Mouse (Mus musculus): ENCODE results near the gene Ppp2r5c. TPM values are rescaled to one million over a fixed set of nuclear protein-coding genes. Genes with fewer than 3 reads are reported as not detected.

Gene Ppp2r5c
- polyA plus RNA-seq, 1 experiment from 2014 or later: 148 TPM

GRCm38 (mm10) chr12:110540273-110540672 lies 93.4 kb downstream of the Ppp2r5c start:
- Histone ChIP-seq H3K9me3 (replicated peaks) (no peaks in the 10 kb centered on the region), H3K27me3 (ENCODE audit: low read depth, poor library complexity, severe bottlenecking) (no peaks in the 10 kb centered on the region), H3K27ac (no peak overlapping the region), H3K4me3 (no peak overlapping the region), H3K4me1 (peaks cover 10% of the 10 kb centered on the region), H3K36me3 (peaks cover 14% of the 10 kb centered on the region)
- 88% methylated on average over 8 of the region's 8 CpGs for WGBS
- no peak for DNase-seq (ENCODE audit: low spot score)

GRCm38 (mm10) chr12:110541001-110541400 lies 94.1 kb downstream of the Ppp2r5c start:
- no peak for DNase-seq (ENCODE audit: low spot score)
- Histone ChIP-seq H3K27ac (no peak overlapping the region), H3K27me3 (ENCODE audit: low read depth, poor library complexity, severe bottlenecking) (no peaks in the 10 kb centered on the region), H3K36me3 (peaks cover 19% of the 10 kb centered on the region), H3K4me3 (no peak overlapping the region), H3K4me1 (peaks cover 10% of the 10 kb centered on the region), H3K9me3 (replicated peaks) (no peaks in the 10 kb centered on the region)
- WGBS: 92% methylated on average over 8 of the region's 8 CpGs

- Histone ChIP-seq H3K36me3 (peaks cover 25% of the 10 kb centered on the region), H3K27ac (no peak overlapping the region), H3K27me3 (ENCODE audit: low read depth, poor library complexity, severe bottlenecking) (no peaks in the 10 kb centered on the region), H3K4me3 (no peak overlapping the region), H3K4me1 (peaks cover 10% of the 10 kb centered on the region), H3K9me3 (replicated peaks) (no peaks in the 10 kb centered on the region)
- DNase-seq (ENCODE audit: low spot score): no peak
- 85% methylated on average over 5 of the region's 5 CpGs for WGBS
Measured at GRCm38 (mm10) chr12:110541528-110541927, 94.6 kb downstream of the Ppp2r5c start.

GRCm38 (mm10) chr12:110545040-110545701 lies 98.3 kb downstream of the Ppp2r5c start:
- 86% methylated on average over 4 of the region's 4 CpGs for WGBS
- no peak for DNase-seq (ENCODE audit: low spot score)
- Histone ChIP-seq H3K36me3 (peaks cover 59% of the 10 kb centered on the region), H3K4me3 (no peak overlapping the region), H3K27ac (no peak overlapping the region), H3K27me3 (ENCODE audit: low read depth, poor library complexity, severe bottlenecking) (no peaks in the 10 kb centered on the region), H3K9me3 (replicated peaks) (no peaks in the 10 kb centered on the region), H3K4me1 (no peaks in the 10 kb centered on the region)

GRCm38 (mm10) chr12:110547573-110547972 lies 100.7 kb downstream of the Ppp2r5c start:
- Histone ChIP-seq H3K36me3 (peaks cover 78% of the 10 kb centered on the region), H3K9me3 (replicated peaks) (no peaks in the 10 kb centered on the region), H3K27me3 (ENCODE audit: low read depth, poor library complexity, severe bottlenecking) (no peaks in the 10 kb centered on the region), H3K4me1 (no peaks in the 10 kb centered on the region), H3K4me3 (no peak overlapping the region), H3K27ac (no peak overlapping the region)
- WGBS: 96% methylated on average over 12 of the region's 12 CpGs
- DNase-seq (ENCODE audit: low spot score): no peak

- H3K4me1 ChIP-seq: no peaks in the 10 kb centered on the region
- no peaks in the 10 kb centered on the region for H3K9me3 ChIP-seq (replicated peaks)
- H3K4me3 ChIP-seq: no peak overlapping the region
- H3K27ac ChIP-seq: no peak overlapping the region
- H3K27me3 ChIP-seq (ENCODE audit: low read depth, poor library complexity, severe bottlenecking): no peaks in the 10 kb centered on the region
- WGBS: 91% methylated on average over 7 of the region's 7 CpGs
- H3K36me3 ChIP-seq: peaks cover 91% of the 10 kb centered on the region
- DNase-seq (ENCODE audit: low spot score): no peak
Measured at GRCm38 (mm10) chr12:110549437-110550112, 102.7 kb downstream of the Ppp2r5c start.

GRCm38 (mm10) chr12:110550364-110550763 lies 103.4 kb downstream of the Ppp2r5c start:
- Histone ChIP-seq H3K4me1 (no peaks in the 10 kb centered on the region), H3K27ac (no peak overlapping the region), H3K27me3 (ENCODE audit: low read depth, poor library complexity, severe bottlenecking) (no peaks in the 10 kb centered on the region), H3K4me3 (no peak overlapping the region), H3K36me3 (peaks cover 94% of the 10 kb centered on the region), H3K9me3 (replicated peaks) (no peaks in the 10 kb centered on the region)
- WGBS: 93% methylated on average over 15 of the region's 15 CpGs
- no peak for DNase-seq (ENCODE audit: low spot score)

- no peak overlapping the region for H3K4me3 ChIP-seq
- no peaks in the 10 kb centered on the region for H3K4me1 ChIP-seq
- H3K27ac ChIP-seq: no peak overlapping the region
- no peak for DNase-seq (ENCODE audit: low spot score)
- peaks cover 95% of the 10 kb centered on the region for H3K36me3 ChIP-seq
- H3K9me3 ChIP-seq (replicated peaks): no peaks in the 10 kb centered on the region
- 92% methylated on average over 13 of the region's 13 CpGs for WGBS
- H3K27me3 ChIP-seq (ENCODE audit: low read depth, poor library complexity, severe bottlenecking): no peaks in the 10 kb centered on the region
Measured at GRCm38 (mm10) chr12:110552113-110552512, 105.2 kb downstream of the Ppp2r5c start.

GRCm38 (mm10) chr12:110553362-110553761 lies 106.4 kb downstream of the Ppp2r5c start:
- Histone ChIP-seq H3K9me3 (replicated peaks) (no peaks in the 10 kb centered on the region), H3K36me3 (peaks cover 95% of the 10 kb centered on the region), H3K27ac (no peak overlapping the region), H3K27me3 (ENCODE audit: low read depth, poor library complexity, severe bottlenecking) (no peaks in the 10 kb centered on the region), H3K4me1 (no peaks in the 10 kb centered on the region), H3K4me3 (no peak overlapping the region)
- 93% methylated on average over 5 of the region's 5 CpGs for WGBS
- DNase-seq (ENCODE audit: low spot score): no peak

GRCm38 (mm10) chr12:110555536-110556240 lies 108.8 kb downstream of the Ppp2r5c start:
- no peaks in the 10 kb centered on the region for H3K9me3 ChIP-seq (replicated peaks)
- no peak overlapping the region for H3K27ac ChIP-seq
- no peak overlapping the region for H3K4me3 ChIP-seq
- H3K36me3 ChIP-seq: peaks cover 97% of the 10 kb centered on the region
- WGBS: 93% methylated on average over 21 of the region's 21 CpGs
- H3K4me1 ChIP-seq: no peaks in the 10 kb centered on the region
- no peaks in the 10 kb centered on the region for H3K27me3 ChIP-seq (ENCODE audit: low read depth, poor library complexity, severe bottlenecking)
- no peak for DNase-seq (ENCODE audit: low spot score)

- no peak for DNase-seq (ENCODE audit: low spot score)
- WGBS: 91% methylated on average over 18 of the region's 18 CpGs
- Histone ChIP-seq H3K27ac (no peak overlapping the region), H3K4me1 (no peaks in the 10 kb centered on the region), H3K4me3 (no peak overlapping the region), H3K36me3 (peaks cover 98% of the 10 kb centered on the region), H3K27me3 (ENCODE audit: low read depth, poor library complexity, severe bottlenecking) (no peaks in the 10 kb centered on the region), H3K9me3 (replicated peaks) (no peaks in the 10 kb centered on the region)
Measured at GRCm38 (mm10) chr12:110556861-110557628, 110.1 kb downstream of the Ppp2r5c start.

GRCm38 (mm10) chr12:110558175-110558574 lies 111.3 kb downstream of the Ppp2r5c start:
- Histone ChIP-seq H3K9me3 (replicated peaks) (no peaks in the 10 kb centered on the region), H3K27me3 (ENCODE audit: low read depth, poor library complexity, severe bottlenecking) (no peaks in the 10 kb centered on the region), H3K4me1 (no peaks in the 10 kb centered on the region), H3K4me3 (no peak overlapping the region), H3K27ac (no peak overlapping the region), H3K36me3 (peaks cover 97% of the 10 kb centered on the region)
- 99% methylated on average over 7 of the region's 7 CpGs for WGBS
- no peak for DNase-seq (ENCODE audit: low spot score)
